Mouse (Mus musculus) hindbrain, embryonic 16.5 days (tissue): ENCODE results near the gene Usp51. TPM values are rescaled to one million over a fixed set of nuclear protein-coding genes. Genes with fewer than 3 reads are reported as not detected.
A peak's percentile ranks its signal among the peaks of the same experiment; 100 is the strongest.
"Not testable (repeated sequence)": the region's sequence is repeated elsewhere in the genome, so short reads cannot be mapped to it uniquely, and the experiment has no call there.

Source experiments
- ATAC-seq: fragments of 200-750 bp; cut with Nextera tagmentation; 2 replicates; pipeline ENCODE4 v1.8.0; 2017; ENCODE audit warnings: moderate TSS enrichment, moderate library complexity
- H3K27ac ChIP-seq: fragments of 300-500 bp; sonication (generic); 2 replicates; pipeline ENCODE4 v1.5.1; 2014; ENCODE audit warnings: low read depth, mild to moderate bottlenecking, control low read depth, low read length, moderate library complexity
- H3K27me3 ChIP-seq: fragments of 300-500 bp; sonication (generic); replicated peaks from 2 replicates; pipeline ENCODE4 v1.6.1; 2014; ENCODE audit warnings: low read length; ENCODE audit not compliant: control insufficient read depth, insufficient read depth
- H3K36me3 ChIP-seq: fragments of 300-500 bp; sonication (generic); 2 replicates; pipeline ENCODE4 v1.6.1; 2014; ENCODE audit warnings: mild to moderate bottlenecking, low read length, moderate library complexity, mixed read lengths; ENCODE audit not compliant: control insufficient read depth, insufficient read depth
- H3K4me1 ChIP-seq: fragments of 300-500 bp; sonication (generic); 2 replicates; pipeline ENCODE4 v1.6.1; 2014; ENCODE audit warnings: low read depth, low read length; ENCODE audit not compliant: control insufficient read depth, insufficient read depth
- H3K4me2 ChIP-seq: fragments of 300-500 bp; sonication (generic); 2 replicates; pipeline ENCODE4 v1.6.1; 2014; ENCODE audit warnings: mild to moderate bottlenecking, low read length, control low read depth, moderate library complexity
- H3K4me3 ChIP-seq: fragments of 300-500 bp; sonication (generic); 2 replicates; pipeline ENCODE4 v1.5.1; 2014; ENCODE audit warnings: mild to moderate bottlenecking, low read length, control low read depth, moderate library complexity
- H3K9ac ChIP-seq: fragments of 300-500 bp; sonication (generic); 2 replicates; pipeline ENCODE4 v1.6.1; 2014; ENCODE audit warnings: low read depth, mild to moderate bottlenecking, control low read depth, low read length, moderate library complexity
- H3K9me3 ChIP-seq: fragments of 300-500 bp; sonication (generic); 2 replicates; pipeline ENCODE4 v1.6.1; 2014; ENCODE audit warnings: mild to moderate bottlenecking, low read length, moderate library complexity; ENCODE audit not compliant: control insufficient read depth
- WGBS: fragments of 180-500 bp; shearing (Covaris S2); extraction: QIAGEN DNeasy Blood & Tissue Kit; methylation state at CpG from one replicate; pipeline ENCODE4 v1.1.7; 2014; 5-methylcytosine and 5-hydroxymethylcytosine counted together
- polyA plus RNA-seq: library from polyadenylated mRNA; unstranded; fragments of >200 nt; fragmentation: Nextera tagmentation; extraction: Ambion mirVana; gene quantifications from 2 replicates; pipeline ENCODE4 v1.2.1, GENCODE M21; 2015

The Usp51 gene
- polyA plus RNA-seq, 1 experiment from 2014 or later = 2.8 TPM

GRCm38 (mm10) chrX:153007685-153008047, 1.4 kb downstream of the Usp51 start:
- ATAC-seq = no peak; the same call in 1 of the 2 replicates
- WGBS = 26% methylated on average over 9 of the region's 9 CpGs
- peak overlapping the region; percentile 90 for H3K27ac ChIP-seq

GRCm38 (mm10) chrX:153025255-153025654, 19.0 kb downstream of the Usp51 start:
- not testable (repeated sequence) for H3K9me3 ChIP-seq, H3K9ac ChIP-seq, H3K27ac ChIP-seq, H3K4me1 ChIP-seq, H3K27me3 ChIP-seq, H3K4me3 ChIP-seq, H3K4me2 ChIP-seq, ATAC-seq, H3K36me3 ChIP-seq
- WGBS = no CpG with 5 or more reads among the region's 3 CpGs

More at GRCm38 (mm10) chrX:153007685-153008047, 1.4 kb downstream of the Usp51 start:
- Histone ChIP-seq H3K36me3 (no peaks in the 10 kb centered on the region), H3K4me1 (no peaks in the 10 kb centered on the region), H3K4me2 (peak overlapping the region; percentile 68), H3K27me3 (no peaks in the 10 kb centered on the region; the same call in 1 of the 2 replicates), H3K4me3 (peak overlapping the region; percentile 61), H3K9ac (peak overlapping the region; percentile 75), H3K9me3 (no peaks in the 10 kb centered on the region)

- WGBS = 80% methylated on average over 2 of the region's 3 CpGs
- H3K27me3 ChIP-seq, H3K4me3 ChIP-seq, H3K27ac ChIP-seq, ATAC-seq, H3K4me1 ChIP-seq, H3K36me3 ChIP-seq, H3K9me3 ChIP-seq, H3K4me2 ChIP-seq, H3K9ac ChIP-seq: not testable (repeated sequence)
These were observed 19.4 kb downstream of the Usp51 start for GRCm38 (mm10) chrX:153025709-153026108.

- not testable (repeated sequence) for H3K9ac ChIP-seq, H3K4me1 ChIP-seq, H3K27me3 ChIP-seq, H3K36me3 ChIP-seq, H3K27ac ChIP-seq, H3K4me2 ChIP-seq, H3K9me3 ChIP-seq, ATAC-seq, H3K4me3 ChIP-seq
These were observed 25.3 kb downstream of the Usp51 start for GRCm38 (mm10) chrX:153031547-153031946.

- Histone ChIP-seq H3K27ac (peak within 1 kb of the TSS; percentile 87), H3K9me3 (no peaks in the 10 kb centered on the region), H3K4me1 (no peaks in the 10 kb centered on the region; the same call in 1 of the 2 replicates), H3K4me2 (peak within 1 kb of the TSS; percentile 49), H3K36me3 (no peaks in the 10 kb centered on the region), H3K4me3 (peak within 1 kb of the TSS; percentile 51), H3K9ac (peak within 1 kb of the TSS; percentile 71), H3K27me3 (no peaks in the 10 kb centered on the region)
- WGBS = 15% methylated on average over 41 of the region's 49 CpGs
- ATAC-seq = peak; percentile 94
These were observed 31.1 kb downstream of the Usp51 start, which contains the start of gene Mageh1 for GRCm38 (mm10) chrX:153037087-153037971. Gene Mageh1 (minus strand): TSS chrX:153037575.

- H3K4me3 ChIP-seq = peak overlapping the region; percentile 51
- H3K9ac ChIP-seq, H3K27me3 ChIP-seq, H3K4me1 ChIP-seq, H3K9me3 ChIP-seq, H3K36me3 ChIP-seq: not testable (repeated sequence)
- peak; percentile 93 for ATAC-seq
- WGBS = 22% methylated on average over 6 of the region's 22 CpGs
- peak overlapping the region; percentile 49 for H3K4me2 ChIP-seq
- H3K27ac ChIP-seq = peak overlapping the region; percentile 87
These were observed 31.9 kb downstream of the Usp51 start for GRCm38 (mm10) chrX:153037972-153038744.

Other genes with a start within 250 kb of the Usp51 start
- gene Shroom2, start 237.0 kb upstream of the Usp51 start, polyA plus RNA-seq = 155 and 158 TPM in 2 replicates
- gene Gpr143, start 224.5 kb upstream of the Usp51 start, polyA plus RNA-seq = 0.26 and 0.34 TPM in 2 replicates
- gene Mageh1, start 31.1 kb downstream of the Usp51 start, polyA plus RNA-seq = 116 and 128 TPM in 2 replicates
- gene Foxr2, start 112.3 kb downstream of the Usp51 start, polyA plus RNA-seq = 0.67 and 0.83 TPM in 2 replicates
- 8.5 and 10.3 TPM in 2 replicates for gene Rragb, start 133.5 kb downstream of the Usp51 start, polyA plus RNA-seq
- 4.9 and 6.0 TPM in 2 replicates for gene Klf8, start 231.0 kb downstream of the Usp51 start, polyA plus RNA-seq